Mouse (Mus musculus) forebrain, embryonic 13.5 days (tissue): Measurements from ENCODE around the gene Xpo5. TPM values are rescaled to one million over a fixed set of nuclear protein-coding genes. Genes with fewer than 3 reads are reported as not detected.

ENCODE experiments used
- ATAC-seq: fragments of 200-750 bp; cut with Nextera tagmentation; 2 replicates; pipeline ENCODE4 v1.8.0; 2017
- H3K27ac ChIP-seq: fragments of 300-500 bp; sonication (generic); 2 replicates; pipeline ENCODE4 v1.5.1; 2015; ENCODE audit warnings: inconsistent platforms, mild to moderate bottlenecking, moderate library complexity
- H3K27me3 ChIP-seq: fragments of 300-500 bp; sonication (generic); 2 replicates; pipeline ENCODE4 v1.6.1; 2015; ENCODE audit warnings: mild to moderate bottlenecking, inconsistent platforms
- H3K36me3 ChIP-seq: fragments of 300-500 bp; sonication (generic); 2 replicates; pipeline ENCODE4 v1.6.1; 2015; ENCODE audit warnings: mild to moderate bottlenecking, inconsistent platforms; ENCODE audit not compliant: poor library complexity, severe bottlenecking
- H3K4me1 ChIP-seq: fragments of 300-500 bp; sonication (generic); 2 replicates; pipeline ENCODE4 v1.6.1; 2015; ENCODE audit warnings: inconsistent platforms
- H3K4me2 ChIP-seq: fragments of 300-500 bp; sonication (generic); 2 replicates; pipeline ENCODE4 v1.6.1; 2015; ENCODE audit warnings: inconsistent platforms, mild to moderate bottlenecking, moderate library complexity
- H3K4me3 ChIP-seq: fragments of 300-500 bp; sonication (generic); 2 replicates; pipeline ENCODE4 v1.5.1; 2015; ENCODE audit warnings: mild to moderate bottlenecking, inconsistent platforms
- H3K9ac ChIP-seq: fragments of 300-500 bp; sonication (generic); 2 replicates; pipeline ENCODE4 v1.6.1; 2015; ENCODE audit warnings: mild to moderate bottlenecking, inconsistent platforms
- H3K9me3 ChIP-seq: fragments of 300-500 bp; sonication (generic); replicated peaks from 2 replicates; pipeline ENCODE4 v1.6.1; 2016; ENCODE audit warnings: inconsistent platforms
- WGBS: fragments of 180-500 bp; shearing (Covaris S2); methylation state at CpG from one replicate; pipeline ENCODE4 v1.1.7; 2015; 5-methylcytosine and 5-hydroxymethylcytosine counted together
- polyA plus RNA-seq: library from polyadenylated mRNA; unstranded; fragments of >200 nt; fragmentation: Nextera tagmentation; extraction: Ambion mirVana; gene quantifications from 2 replicates; pipeline ENCODE4 v1.2.1, GENCODE M21; 2015

Gene Xpo5
- polyA plus RNA-seq, 1 experiment from 2014 or later = 45.0 TPM

DNA sequence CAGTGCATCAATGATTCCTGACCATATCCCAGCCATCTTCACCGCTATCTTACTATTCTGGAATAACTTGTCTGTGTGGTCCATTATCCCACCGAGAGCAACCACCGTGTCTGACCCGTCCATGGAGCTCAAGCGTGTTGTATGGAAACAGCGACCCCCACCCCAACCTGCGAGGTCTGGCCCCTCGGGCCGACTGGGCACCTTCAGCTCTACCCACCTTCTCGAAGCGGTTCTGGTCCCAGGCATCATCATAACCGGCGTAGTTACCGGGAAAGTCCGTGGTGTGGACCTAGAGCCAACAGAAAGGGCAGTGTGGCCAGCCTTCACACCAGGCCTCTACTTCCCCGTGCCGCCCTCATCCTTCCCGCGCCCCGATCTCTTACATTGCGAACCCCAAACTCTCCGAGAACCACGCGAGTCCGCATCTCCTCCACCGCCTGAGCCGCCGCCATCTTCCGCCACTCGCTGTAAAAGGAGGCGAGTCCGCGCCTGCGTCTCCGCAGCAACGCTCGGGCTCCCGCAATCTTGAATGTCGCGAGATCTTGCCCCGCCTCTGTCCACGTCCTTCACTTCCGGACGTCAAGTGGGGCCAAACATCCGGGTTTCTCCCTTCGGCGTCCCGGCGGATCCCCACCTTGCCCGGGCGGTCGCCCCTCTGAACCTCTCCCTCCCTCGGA is 45.1 kb downstream of the Xpo5 start, which contains the start of the genes Polr1c and Yipf3:
TSS of gene Polr1c (minus strand) at position 543 of the 677 bp plus-strand sequence.
TSS of gene Yipf3 (plus strand) at position 569 of the 677 bp plus-strand sequence.
- peak; percentile 95 for ATAC-seq
- H3K4me1 ChIP-seq = peaks cover 22% of the 10 kb centered on the region
- H3K27me3 ChIP-seq = no peaks in the 10 kb centered on the region
- peaks cover 73% of the 10 kb centered on the region for H3K36me3 ChIP-seq
- peak within 1 kb of the TSS; percentile 97 for H3K9ac ChIP-seq
- H3K27ac ChIP-seq = peak within 1 kb of the TSS; percentile 75
- H3K4me2 ChIP-seq = peak within 1 kb of the TSS; percentile 94
- no peaks in the 10 kb centered on the region for H3K9me3 ChIP-seq
- peak within 1 kb of the TSS; percentile 79 for H3K4me3 ChIP-seq
- 1% methylated on average over 53 of the region's 53 CpGs for WGBS

DNA sequence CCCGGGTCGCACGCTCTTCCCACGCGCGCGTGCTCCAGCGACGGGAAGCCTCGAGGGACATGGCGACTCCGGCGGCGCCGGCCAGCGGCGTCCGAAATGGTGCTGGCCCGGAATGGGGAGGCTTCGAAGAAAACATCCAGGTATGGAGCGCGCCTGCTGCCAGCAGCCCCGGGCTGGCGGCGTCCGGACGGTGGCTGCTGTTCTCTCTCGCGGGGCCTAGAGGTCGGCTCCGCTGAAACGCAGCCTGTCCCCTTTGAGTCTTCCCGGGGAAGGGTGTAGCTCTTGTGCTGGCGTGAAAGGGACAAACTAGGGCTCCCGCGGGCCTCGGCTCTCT is 45.6 kb downstream of the Xpo5 start:
- Histone ChIP-seq H3K27ac (peak overlapping the region; percentile 75), H3K36me3 (peaks cover 68% of the 10 kb centered on the region), H3K4me2 (peak overlapping the region; percentile 94), H3K9me3 (no peaks in the 10 kb centered on the region), H3K27me3 (no peaks in the 10 kb centered on the region), H3K9ac (peak overlapping the region; percentile 97), H3K4me1 (peaks cover 24% of the 10 kb centered on the region), H3K4me3 (peak overlapping the region; percentile 79)
- under 1% methylated on average over 33 of the region's 37 CpGs for WGBS
- peak; percentile 44 for ATAC-seq

GRCm38 (mm10) chr17:46251174-46251573 is 48.6 kb downstream of the Xpo5 start:
- Histone ChIP-seq H3K4me3 (no peak overlapping the region), H3K27me3 (peaks cover 13% of the 10 kb centered on the region; the same call in 1 of the 2 replicates), H3K9ac (no peak overlapping the region), H3K27ac (no peak overlapping the region), H3K36me3 (peaks cover 39% of the 10 kb centered on the region), H3K4me1 (peaks cover 42% of the 10 kb centered on the region), H3K9me3 (no peaks in the 10 kb centered on the region), H3K4me2 (no peak overlapping the region)
- WGBS = 87% methylated on average over 7 of the region's 7 CpGs
- no peak for ATAC-seq

GRCm38 (mm10) chr17:46252571-46253451 is 50.2 kb downstream of the Xpo5 start:
- Histone ChIP-seq H3K36me3 (peaks cover 53% of the 10 kb centered on the region), H3K4me2 (peak overlapping the region; percentile 88), H3K9ac (peak overlapping the region; percentile 84), H3K27me3 (peaks cover 13% of the 10 kb centered on the region; the same call in 1 of the 2 replicates), H3K27ac (no peak overlapping the region), H3K4me1 (peaks cover 31% of the 10 kb centered on the region), H3K4me3 (peak overlapping the region; percentile 74), H3K9me3 (no peaks in the 10 kb centered on the region)
- WGBS = 53% methylated on average over 14 of the region's 14 CpGs
- no peak for ATAC-seq

- 2% methylated on average over 43 of the region's 48 CpGs for WGBS
- H3K9ac ChIP-seq = peak within 1 kb of the TSS; percentile 84
- peak within 1 kb of the TSS; percentile 51 for H3K27ac ChIP-seq
- H3K4me1 ChIP-seq = peaks cover 30% of the 10 kb centered on the region
- ATAC-seq = peak; percentile 93
- peaks cover 61% of the 10 kb centered on the region for H3K36me3 ChIP-seq
- H3K4me3 ChIP-seq = peak within 1 kb of the TSS; percentile 74
- peak within 1 kb of the TSS; percentile 88 for H3K4me2 ChIP-seq
- no peaks in the 10 kb centered on the region for H3K9me3 ChIP-seq
- peaks cover 13% of the 10 kb centered on the region; the same call in 1 of the 2 replicates for H3K27me3 ChIP-seq
Observed at GRCm38 (mm10) chr17:46253452-46254084, 51.0 kb downstream of the Xpo5 start, which contains the start of gene Lrrc73. Gene Lrrc73 (plus strand): TSS chr17:46253531.

DNA sequence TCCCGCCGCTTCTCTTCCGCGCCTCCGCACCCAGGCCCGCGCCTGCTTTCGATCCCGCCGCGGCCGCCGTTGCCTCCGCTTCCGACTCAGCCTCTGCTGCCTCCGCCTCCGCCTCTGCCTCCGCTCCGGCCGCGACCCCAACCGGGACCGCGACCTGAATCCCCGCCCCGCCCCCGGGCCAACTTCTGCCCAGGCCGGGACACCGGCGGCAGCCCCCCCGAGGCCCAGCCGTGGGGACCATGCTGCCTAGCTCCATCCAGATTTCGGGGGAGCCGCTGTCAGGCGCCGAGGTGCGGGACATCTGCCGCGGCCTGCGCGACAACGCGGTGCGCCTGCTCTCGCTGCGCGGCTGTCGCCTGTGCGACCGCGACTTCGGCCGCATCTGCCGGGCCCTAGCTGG is 51.5 kb downstream of the Xpo5 start:
- Histone ChIP-seq H3K27ac (peak overlapping the region; percentile 44; the same call in 1 of the 2 replicates), H3K9me3 (no peaks in the 10 kb centered on the region), H3K9ac (peak overlapping the region; percentile 84), H3K4me2 (peak overlapping the region; percentile 88), H3K4me1 (peaks cover 24% of the 10 kb centered on the region), H3K27me3 (peaks cover 13% of the 10 kb centered on the region; the same call in 1 of the 2 replicates), H3K4me3 (peak overlapping the region; percentile 74), H3K36me3 (peaks cover 65% of the 10 kb centered on the region)
- WGBS = under 1% methylated on average over 43 of the region's 54 CpGs
- ATAC-seq = peak; percentile 54

DNA sequence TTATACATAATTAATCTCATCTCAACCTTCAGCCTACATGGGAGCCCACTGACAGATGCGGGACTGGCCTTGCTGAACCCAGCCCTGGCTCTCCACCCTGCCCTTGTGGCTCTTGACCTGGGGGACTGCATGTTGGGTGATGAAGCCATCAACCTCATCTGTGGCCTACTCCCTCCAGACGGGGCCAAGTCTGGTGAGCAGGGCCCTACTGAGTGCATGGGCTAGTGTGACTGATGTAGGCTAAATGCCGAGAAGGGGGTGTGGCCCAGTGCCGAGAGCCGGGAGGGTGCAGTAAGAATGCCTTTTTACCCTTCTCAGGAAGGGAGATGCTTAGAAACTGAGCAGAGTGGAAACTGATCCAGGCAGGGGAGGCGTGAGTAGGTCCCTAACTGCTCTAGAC is 52.6 kb downstream of the Xpo5 start:
- 38% methylated on average over 6 of the region's 6 CpGs for WGBS
- peak overlapping the region; percentile 84; the same call in 1 of the 2 replicates for H3K9ac ChIP-seq
- peaks cover 65% of the 10 kb centered on the region for H3K36me3 ChIP-seq
- H3K27ac ChIP-seq = no peak overlapping the region
- H3K4me2 ChIP-seq = peak overlapping the region; percentile 88
- H3K4me1 ChIP-seq = peaks cover 20% of the 10 kb centered on the region
- peak overlapping the region; percentile 74 for H3K4me3 ChIP-seq
- H3K9me3 ChIP-seq = no peaks in the 10 kb centered on the region
- H3K27me3 ChIP-seq = peaks cover 13% of the 10 kb centered on the region; the same call in 1 of the 2 replicates
- ATAC-seq = no peak

DNA sequence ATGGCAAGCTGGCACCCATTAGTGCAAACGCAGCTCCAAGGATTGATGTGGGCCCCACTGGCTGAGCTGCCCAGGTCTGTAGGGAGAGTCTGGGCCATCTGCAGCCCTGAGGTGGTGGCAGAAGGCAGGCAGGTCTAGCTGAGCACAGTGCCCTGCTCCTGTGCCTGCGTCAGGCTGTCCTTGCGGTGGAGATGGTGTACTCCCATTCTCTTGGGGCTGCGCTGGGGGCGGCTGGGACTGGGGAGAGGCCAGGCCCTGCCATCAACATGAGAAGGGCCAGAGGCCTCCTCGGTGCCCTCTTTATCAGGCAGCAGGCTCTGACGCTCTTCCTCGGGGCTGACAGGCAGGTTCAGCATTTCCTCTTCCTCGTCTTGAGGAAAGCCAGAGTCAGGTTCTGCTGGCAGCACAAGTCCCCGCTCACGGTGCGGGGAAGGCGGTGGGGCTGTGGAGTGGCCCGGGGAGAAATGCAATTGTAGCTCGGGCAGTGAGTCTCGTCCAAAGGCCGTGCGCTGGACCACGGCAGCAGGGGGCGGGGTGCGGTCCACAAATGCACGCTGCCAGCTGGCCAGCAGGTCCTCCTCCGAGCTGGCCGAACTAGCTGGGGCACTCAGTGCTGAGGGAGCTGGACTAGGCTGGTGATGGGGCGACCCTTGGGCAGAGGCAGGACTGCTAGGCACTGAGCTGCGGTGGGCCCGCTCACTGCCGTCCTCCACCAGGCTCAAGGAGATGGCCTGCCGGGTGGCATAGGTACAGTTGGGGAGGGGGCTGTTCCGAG is 55.9 kb downstream of the Xpo5 start:
- peaks cover 74% of the 10 kb centered on the region for H3K36me3 ChIP-seq
- peaks cover 16% of the 10 kb centered on the region for H3K4me1 ChIP-seq

DNA sequence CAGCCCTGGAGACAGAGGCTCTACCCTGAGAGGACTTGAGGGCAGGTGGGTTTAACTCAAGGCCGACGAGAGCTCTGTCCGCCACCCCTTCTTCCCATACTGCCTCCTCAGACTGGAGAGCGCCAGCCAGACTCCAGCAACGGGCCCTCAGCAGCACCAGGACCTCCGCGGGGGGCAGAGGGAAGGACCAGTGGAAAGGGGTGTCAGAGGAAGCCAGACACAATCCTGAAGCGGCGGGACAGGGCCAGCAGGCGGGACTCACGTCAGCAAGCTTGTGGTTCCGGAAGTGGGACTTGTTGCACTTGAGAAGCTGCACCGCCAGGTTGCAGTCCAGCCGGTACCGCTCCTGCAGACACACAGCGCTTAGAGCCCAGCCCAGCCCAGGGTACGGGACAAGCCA is 57.1 kb downstream of the Xpo5 start:
- Histone ChIP-seq H3K4me1 (peaks cover 8% of the 10 kb centered on the region), H3K9me3 (no peaks in the 10 kb centered on the region), H3K27ac (no peak overlapping the region), H3K9ac (no peak overlapping the region), H3K4me3 (no peak overlapping the region), H3K36me3 (peaks cover 86% of the 10 kb centered on the region), H3K27me3 (peaks cover 9% of the 10 kb centered on the region; the same call in 1 of the 2 replicates), H3K4me2 (no peak overlapping the region)
- ATAC-seq = no peak
- WGBS = 91% methylated on average over 17 of the region's 17 CpGs

More for the DNA sequence above, 55.9 kb downstream of the Xpo5 start:
- Histone ChIP-seq H3K9me3 (no peaks in the 10 kb centered on the region), H3K9ac (no peak overlapping the region), H3K27ac (no peak overlapping the region), H3K4me3 (no peak overlapping the region), H3K27me3 (peaks cover 13% of the 10 kb centered on the region; the same call in 1 of the 2 replicates), H3K4me2 (no peak overlapping the region)
- 86% methylated on average over 30 of the region's 30 CpGs for WGBS
- no peak for ATAC-seq

GRCm38 (mm10) chr17:46262201-46262694 is 59.7 kb downstream of the Xpo5 start:
- no peak overlapping the region for H3K27ac ChIP-seq
- H3K4me1 ChIP-seq = no peaks in the 10 kb centered on the region
- no peak overlapping the region for H3K4me2 ChIP-seq
- H3K4me3 ChIP-seq = no peak overlapping the region
- peaks cover 90% of the 10 kb centered on the region for H3K36me3 ChIP-seq
- no peaks in the 10 kb centered on the region for H3K9me3 ChIP-seq
- 93% methylated on average over 5 of the region's 5 CpGs for WGBS
- H3K9ac ChIP-seq = no peak overlapping the region
- ATAC-seq = no peak
- H3K27me3 ChIP-seq = no peaks in the 10 kb centered on the region

GRCm38 (mm10) chr17:46265502-46265901 is 62.9 kb downstream of the Xpo5 start:
- H3K36me3 ChIP-seq = peaks cover 80% of the 10 kb centered on the region
- H3K4me3 ChIP-seq = no peak overlapping the region
- WGBS = 88% methylated on average over 12 of the region's 12 CpGs
- no peak overlapping the region for H3K9ac ChIP-seq
- no peak overlapping the region for H3K4me2 ChIP-seq
- no peak overlapping the region for H3K27ac ChIP-seq
- no peaks in the 10 kb centered on the region for H3K4me1 ChIP-seq
- H3K27me3 ChIP-seq = no peaks in the 10 kb centered on the region
- no peaks in the 10 kb centered on the region for H3K9me3 ChIP-seq
- ATAC-seq = peak; percentile 22; the same call in 1 of the 2 replicates
